Mouse (Mus musculus): ENCODE data around the gene Me3.

DNA sequence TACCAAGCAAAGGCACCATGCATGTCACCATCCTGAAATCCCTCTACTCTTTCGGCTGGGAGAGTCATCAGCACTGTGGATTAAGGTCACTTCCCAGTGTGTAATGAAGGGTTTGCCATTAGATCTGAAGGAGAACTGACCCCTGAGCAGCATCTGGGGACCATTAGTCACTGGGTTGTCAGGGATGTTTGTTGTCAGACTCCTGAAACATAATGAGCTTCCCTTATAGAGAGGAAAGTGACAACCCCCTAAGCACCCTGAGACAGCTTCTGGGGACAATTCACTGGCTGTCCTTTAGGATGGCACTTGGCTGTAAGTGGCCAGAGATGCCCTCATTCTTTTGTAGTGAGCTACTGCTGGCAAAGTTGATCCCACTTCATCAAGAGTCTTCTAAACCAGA is 68.3 kb downstream of the Me3 start:
- TF ChIP-seq CTCF (IDR thresholded peaks at IDR 0.05; ENCODE audit: control insufficient read depth, insufficient read depth, insufficient read length) (no peak), USF1 (IDR thresholded peaks at IDR 0.05; ENCODE audit: low read depth) (no peak), MYOG (IDR thresholded peaks at IDR 0.05; ENCODE audit: control insufficient read depth, extremely low read depth, insufficient read length) (no peak), FOSL1 (IDR thresholded peaks at IDR 0.05; ENCODE audit: insufficient read depth, low read length, poor library complexity, severe bottlenecking) (no peak), MAX (IDR thresholded peaks at IDR 0.05) (no peak)
